Mouse (Mus musculus): ENCODE data around the gene Elmod3. TPM values are rescaled to one million over a fixed set of nuclear protein-coding genes. Genes with fewer than 3 reads are reported as not detected.

Gene Elmod3
- polyA plus RNA-seq, 1 experiment from 2014 or later: 17.0 TPM

- DNase-seq (ENCODE audit: low spot score) (no peak), ATAC-seq (ENCODE audit: insufficient read depth, low FRiP score, low TSS enrichment) (no peak)
- no peak overlapping the region for H3K4me3 ChIP-seq (ENCODE audit: low read depth, low read length)
- no peaks in the 10 kb centered on the region for H3K36me3 ChIP-seq (ENCODE audit: control insufficient read depth, insufficient read depth, low read length)
- H3K9me3 ChIP-seq (ENCODE audit: control insufficient read depth, low read length): no peaks in the 10 kb centered on the region
- H3K27me3 ChIP-seq (ENCODE audit: control insufficient read depth, insufficient read depth, low read length): no peaks in the 10 kb centered on the region
- 88% methylated on average over 2 of the region's 2 CpGs for WGBS
- H3K9ac ChIP-seq (ENCODE audit: low read length): no peak overlapping the region
- H3K4me2 ChIP-seq (ENCODE audit: low read depth): no peak overlapping the region
- no peaks in the 10 kb centered on the region for H3K4me1 ChIP-seq (ENCODE audit: control insufficient read depth, insufficient read depth, low read length)
- no peak overlapping the region for H3K27ac ChIP-seq (ENCODE audit: low read depth, low read length)
Observed at GRCm38 (mm10) chr6:72604066-72604465, 5.9 kb upstream of the Elmod3 start.

DNA sequence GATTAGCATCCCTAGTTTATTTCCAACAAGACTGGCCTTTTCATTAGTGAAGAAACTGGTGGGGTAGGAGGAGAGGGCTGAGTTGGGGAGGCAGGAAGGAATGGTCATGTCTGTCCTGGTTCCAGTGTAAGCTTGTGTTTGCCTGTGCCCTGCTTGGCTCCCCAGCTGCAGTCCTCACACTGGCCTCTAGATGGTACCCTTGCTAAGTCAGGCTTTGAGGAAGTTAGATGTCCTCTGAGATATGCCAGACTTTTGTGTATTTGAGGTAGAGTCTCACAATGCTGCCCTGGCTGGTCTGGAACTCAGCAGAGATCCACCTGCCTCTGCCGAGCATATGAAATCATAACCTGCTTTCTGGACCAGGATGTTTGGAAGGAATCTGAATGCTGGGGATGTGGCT is 3.5 kb upstream of the Elmod3 start:
- Histone ChIP-seq H3K4me3 (ENCODE audit: low read depth, low read length) (no peak overlapping the region), H3K9me3 (ENCODE audit: control insufficient read depth, low read length) (no peaks in the 10 kb centered on the region), H3K27ac (ENCODE audit: low read depth, low read length) (no peak overlapping the region), H3K27me3 (ENCODE audit: control insufficient read depth, insufficient read depth, low read length) (no peaks in the 10 kb centered on the region), H3K4me2 (ENCODE audit: low read depth) (no peak overlapping the region), H3K4me1 (ENCODE audit: control insufficient read depth, insufficient read depth, low read length) (peaks cover 4% of the 10 kb centered on the region; the same call in 1 of the 2 replicates), H3K9ac (ENCODE audit: low read length) (no peak overlapping the region), H3K36me3 (ENCODE audit: control insufficient read depth, insufficient read depth, low read length) (no peaks in the 10 kb centered on the region)
- no peak for ATAC-seq (ENCODE audit: insufficient read depth, low FRiP score, low TSS enrichment)
- peak; percentile 67 for DNase-seq (ENCODE audit: low spot score)
- WGBS: 51% methylated on average over 1 of the region's 1 CpGs

GRCm38 (mm10) chr6:72600771-72601170 is 2.6 kb upstream of the Elmod3 start:
- Histone ChIP-seq H3K36me3 (ENCODE audit: control insufficient read depth, insufficient read depth, low read length) (no peaks in the 10 kb centered on the region), H3K9ac (ENCODE audit: low read length) (no peak overlapping the region), H3K9me3 (ENCODE audit: control insufficient read depth, low read length) (no peaks in the 10 kb centered on the region), H3K4me1 (ENCODE audit: control insufficient read depth, insufficient read depth, low read length) (peaks cover 4% of the 10 kb centered on the region; the same call in 1 of the 2 replicates), H3K4me3 (ENCODE audit: low read depth, low read length) (no peak overlapping the region), H3K27me3 (ENCODE audit: control insufficient read depth, insufficient read depth, low read length) (no peaks in the 10 kb centered on the region), H3K4me2 (ENCODE audit: low read depth) (no peak overlapping the region), H3K27ac (ENCODE audit: low read depth, low read length) (no peak overlapping the region)
- WGBS: 92% methylated on average over 12 of the region's 12 CpGs
- no peak for DNase-seq (ENCODE audit: low spot score)
- no peak for ATAC-seq (ENCODE audit: insufficient read depth, low FRiP score, low TSS enrichment)

- Histone ChIP-seq H3K4me3 (ENCODE audit: low read depth, low read length) (no peak overlapping the region), H3K27me3 (ENCODE audit: control insufficient read depth, insufficient read depth, low read length) (no peaks in the 10 kb centered on the region), H3K4me1 (ENCODE audit: control insufficient read depth, insufficient read depth, low read length) (peaks cover 4% of the 10 kb centered on the region; the same call in 1 of the 2 replicates), H3K4me2 (ENCODE audit: low read depth) (no peak overlapping the region), H3K27ac (ENCODE audit: low read depth, low read length) (no peak overlapping the region), H3K9ac (ENCODE audit: low read length) (no peak overlapping the region), H3K36me3 (ENCODE audit: control insufficient read depth, insufficient read depth, low read length) (no peaks in the 10 kb centered on the region), H3K9me3 (ENCODE audit: control insufficient read depth, low read length) (no peaks in the 10 kb centered on the region)
- ATAC-seq (ENCODE audit: insufficient read depth, low FRiP score, low TSS enrichment) (no peak), DNase-seq (ENCODE audit: low spot score) (no peak)
- WGBS: 82% methylated on average over 6 of the region's 6 CpGs
Observed at GRCm38 (mm10) chr6:72600216-72600615, 2.0 kb upstream of the Elmod3 start.

DNA sequence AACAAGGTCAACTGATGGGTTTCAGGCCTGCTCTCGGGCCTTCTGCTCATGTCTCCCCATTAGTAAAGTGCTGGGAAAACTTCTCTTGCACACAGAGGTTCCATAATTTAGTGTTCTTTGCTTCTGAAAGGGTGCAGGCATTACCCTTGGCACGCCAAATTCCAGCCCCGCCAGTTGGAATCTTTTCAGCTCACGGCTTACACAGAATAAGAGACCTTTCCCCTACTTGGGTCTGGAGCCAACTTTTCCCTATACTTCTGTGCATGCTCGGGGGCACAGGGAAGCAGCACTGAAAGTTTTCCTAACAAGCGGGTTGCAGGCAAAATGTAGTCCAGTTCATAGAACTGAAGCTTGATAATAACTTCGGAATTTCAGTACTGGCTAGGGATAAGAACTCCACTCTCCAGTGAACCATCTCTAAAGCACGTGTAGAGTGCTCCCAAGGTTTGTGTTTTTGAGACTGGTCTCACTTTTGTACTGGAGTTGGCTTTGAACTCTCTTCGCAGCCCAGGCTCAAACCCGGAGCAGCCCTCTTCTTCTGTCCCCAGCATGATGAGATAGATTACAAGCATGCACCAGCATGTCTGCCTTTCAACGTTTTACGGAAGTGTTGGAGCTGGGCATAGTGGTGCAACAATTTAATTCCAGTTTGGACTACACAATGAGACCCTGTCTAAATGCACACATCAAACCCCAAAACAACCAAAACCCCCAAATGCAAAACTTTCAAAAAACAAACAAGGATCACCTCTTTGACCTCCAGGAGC is 761 bp upstream of the Elmod3 start:
- no peaks in the 10 kb centered on the region for H3K27me3 ChIP-seq (ENCODE audit: control insufficient read depth, insufficient read depth, low read length)
- no peaks in the 10 kb centered on the region for H3K9me3 ChIP-seq (ENCODE audit: control insufficient read depth, low read length)
- peak overlapping the region; percentile 50 for H3K4me3 ChIP-seq (ENCODE audit: low read depth, low read length)
- DNase-seq (ENCODE audit: low spot score) (no peak), ATAC-seq (ENCODE audit: insufficient read depth, low FRiP score, low TSS enrichment) (peak; percentile 7; the same call in 1 of the 2 replicates)
- WGBS: 59% methylated on average over 12 of the region's 12 CpGs
- H3K9ac ChIP-seq (ENCODE audit: low read length): peak overlapping the region; percentile 64
- H3K4me1 ChIP-seq (ENCODE audit: control insufficient read depth, insufficient read depth, low read length): peaks cover 4% of the 10 kb centered on the region; the same call in 1 of the 2 replicates
- no peak overlapping the region for H3K27ac ChIP-seq (ENCODE audit: low read depth, low read length)
- peak overlapping the region; percentile 73 for H3K4me2 ChIP-seq (ENCODE audit: low read depth)
- no peaks in the 10 kb centered on the region for H3K36me3 ChIP-seq (ENCODE audit: control insufficient read depth, insufficient read depth, low read length)

DNA sequence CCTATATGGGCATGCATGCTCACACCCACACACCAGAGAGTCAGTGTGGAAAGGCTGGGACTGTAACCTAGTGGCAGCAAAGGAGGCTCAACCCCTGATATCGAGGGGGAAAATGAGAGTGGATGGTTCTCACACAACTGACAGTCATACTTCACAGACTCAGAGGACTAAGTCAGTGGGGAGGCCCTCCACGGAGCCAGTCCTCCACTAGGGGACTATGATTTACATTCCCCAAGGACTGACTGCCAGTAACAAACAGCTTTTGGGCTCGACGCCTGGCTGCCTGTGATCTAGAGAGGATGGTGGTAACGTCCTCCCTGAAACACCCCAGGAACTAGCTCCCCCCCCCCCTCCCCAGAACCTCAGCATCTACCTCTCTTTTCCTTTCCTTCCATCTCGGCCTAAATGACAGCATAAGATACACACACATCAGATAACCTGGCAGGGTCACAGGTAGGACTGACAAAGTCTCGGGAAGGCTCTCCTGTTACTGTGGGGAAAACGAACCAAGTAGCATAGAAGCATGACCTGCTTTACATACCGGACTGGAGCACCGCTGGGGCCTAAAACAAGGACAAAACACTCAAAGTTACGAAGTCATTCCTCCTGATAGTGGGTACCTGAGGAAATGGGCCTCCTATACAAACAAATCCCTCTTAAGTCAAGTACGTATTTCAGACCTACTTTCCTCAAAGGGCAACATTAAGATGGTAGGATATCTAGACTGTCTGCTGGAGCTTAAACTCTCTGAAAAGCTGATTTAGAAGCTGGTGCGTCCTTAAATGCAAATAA is 934 bp downstream of the Elmod3 start:
- no peak for ATAC-seq (ENCODE audit: insufficient read depth, low FRiP score, low TSS enrichment)

GRCm38 (mm10) chr6:72593914-72594313 is 4.3 kb downstream of the Elmod3 start:
- DNase-seq (ENCODE audit: low spot score) (no peak), ATAC-seq (ENCODE audit: insufficient read depth, low FRiP score, low TSS enrichment) (no peak)
- H3K9me3 ChIP-seq (ENCODE audit: control insufficient read depth, low read length): no peaks in the 10 kb centered on the region
- H3K36me3 ChIP-seq (ENCODE audit: control insufficient read depth, insufficient read depth, low read length): no peaks in the 10 kb centered on the region
- no peak overlapping the region for H3K27ac ChIP-seq (ENCODE audit: low read depth, low read length)
- WGBS: 68% methylated on average over 5 of the region's 5 CpGs
- H3K4me3 ChIP-seq (ENCODE audit: low read depth, low read length): no peak overlapping the region
- no peak overlapping the region for H3K9ac ChIP-seq (ENCODE audit: low read length)
- H3K4me1 ChIP-seq (ENCODE audit: control insufficient read depth, insufficient read depth, low read length): peaks cover 3% of the 10 kb centered on the region; the same call in 1 of the 2 replicates
- H3K4me2 ChIP-seq (ENCODE audit: low read depth): no peak overlapping the region
- H3K27me3 ChIP-seq (ENCODE audit: control insufficient read depth, insufficient read depth, low read length): no peaks in the 10 kb centered on the region

More for the DNA sequence above, 934 bp downstream of the Elmod3 start:
- Histone ChIP-seq H3K27me3 (ENCODE audit: control insufficient read depth, insufficient read depth, low read length) (no peaks in the 10 kb centered on the region), H3K9ac (ENCODE audit: low read length) (peak overlapping the region; percentile 64), H3K4me2 (ENCODE audit: low read depth) (peak overlapping the region; percentile 73), H3K9me3 (ENCODE audit: control insufficient read depth, low read length) (no peaks in the 10 kb centered on the region), H3K4me3 (ENCODE audit: low read depth, low read length) (peak overlapping the region; percentile 50), H3K4me1 (ENCODE audit: control insufficient read depth, insufficient read depth, low read length) (peaks cover 4% of the 10 kb centered on the region; the same call in 1 of the 2 replicates), H3K27ac (ENCODE audit: low read depth, low read length) (no peak overlapping the region), H3K36me3 (ENCODE audit: control insufficient read depth, insufficient read depth, low read length) (no peaks in the 10 kb centered on the region)
- no peak for DNase-seq (ENCODE audit: low spot score)
- 52% methylated on average over 13 of the region's 13 CpGs for WGBS

- ATAC-seq (ENCODE audit: insufficient read depth, low FRiP score, low TSS enrichment) (no peak), DNase-seq (ENCODE audit: low spot score) (no peak)
- Histone ChIP-seq H3K9ac (ENCODE audit: low read length) (no peak overlapping the region), H3K27me3 (ENCODE audit: control insufficient read depth, insufficient read depth, low read length) (no peaks in the 10 kb centered on the region), H3K27ac (ENCODE audit: low read depth, low read length) (no peak overlapping the region), H3K4me1 (ENCODE audit: control insufficient read depth, insufficient read depth, low read length) (no peaks in the 10 kb centered on the region), H3K9me3 (ENCODE audit: control insufficient read depth, low read length) (no peaks in the 10 kb centered on the region), H3K4me3 (ENCODE audit: low read depth, low read length) (no peak overlapping the region), H3K4me2 (ENCODE audit: low read depth) (no peak overlapping the region), H3K36me3 (ENCODE audit: control insufficient read depth, insufficient read depth, low read length) (no peaks in the 10 kb centered on the region)
- 78% methylated on average over 6 of the region's 6 CpGs for WGBS
Observed at GRCm38 (mm10) chr6:72593011-72593803, 5.0 kb downstream of the Elmod3 start.

Data from neural tube, embryonic 11.5 days (tissue).